Mouse (Mus musculus) forebrain, embryonic 10.5 days (tissue): ENCODE results near the gene Otop2. TPM values are rescaled to one million over a fixed set of nuclear protein-coding genes. Genes with fewer than 3 reads are reported as not detected.
A peak's percentile ranks its signal among the peaks of the same experiment; 100 is the strongest.

Experiments
- DNase-seq: peaks from one replicate; pipeline ENCODE4 v3.0.0-alpha.2; 2017; ENCODE audit warnings: low spot score; ENCODE audit errors: extremely low spot score
- H3K27ac ChIP-seq: fragments of 300-500 bp; sonication (generic); 2 replicates; pipeline ENCODE4 v1.5.1; 2016; ENCODE audit warnings: mild to moderate bottlenecking
- H3K27me3 ChIP-seq: fragments of 300-500 bp; sonication (generic); 2 replicates; pipeline ENCODE4 v1.6.1; 2016; ENCODE audit warnings: mild to moderate bottlenecking; ENCODE audit not compliant: poor library complexity, severe bottlenecking
- H3K36me3 ChIP-seq: fragments of 300-500 bp; sonication (generic); replicated peaks from 2 replicates; pipeline ENCODE4 v1.6.1; 2016; ENCODE audit warnings: mild to moderate bottlenecking, moderate library complexity
- H3K4me1 ChIP-seq: fragments of 300-500 bp; sonication (generic); 2 replicates; pipeline ENCODE4 v1.6.1; 2016
- H3K4me3 ChIP-seq: fragments of 300-500 bp; sonication (generic); 2 replicates; pipeline ENCODE4 v1.5.1; 2016; ENCODE audit warnings: mild to moderate bottlenecking, moderate library complexity
- H3K9me3 ChIP-seq: fragments of 300-500 bp; sonication (generic); 2 replicates; pipeline ENCODE4 v1.6.1; 2016; ENCODE audit warnings: mild to moderate bottlenecking, moderate library complexity
- WGBS: fragments of 180-500 bp; shearing (Covaris S2); methylation state at CpG from one replicate; pipeline ENCODE4 v1.1.7; 2016; 5-methylcytosine and 5-hydroxymethylcytosine counted together
- polyA plus RNA-seq: library from polyadenylated mRNA; unstranded; fragments of >200 nt; fragmentation: Nextera tagmentation; extraction: Ambion mirVana; gene quantifications from 2 replicates; pipeline ENCODE4 v1.2.1, GENCODE M21; 2016

Otop2 gene
- polyA plus RNA-seq, 1 experiment from 2014 or later = 0.12 TPM

DNA sequence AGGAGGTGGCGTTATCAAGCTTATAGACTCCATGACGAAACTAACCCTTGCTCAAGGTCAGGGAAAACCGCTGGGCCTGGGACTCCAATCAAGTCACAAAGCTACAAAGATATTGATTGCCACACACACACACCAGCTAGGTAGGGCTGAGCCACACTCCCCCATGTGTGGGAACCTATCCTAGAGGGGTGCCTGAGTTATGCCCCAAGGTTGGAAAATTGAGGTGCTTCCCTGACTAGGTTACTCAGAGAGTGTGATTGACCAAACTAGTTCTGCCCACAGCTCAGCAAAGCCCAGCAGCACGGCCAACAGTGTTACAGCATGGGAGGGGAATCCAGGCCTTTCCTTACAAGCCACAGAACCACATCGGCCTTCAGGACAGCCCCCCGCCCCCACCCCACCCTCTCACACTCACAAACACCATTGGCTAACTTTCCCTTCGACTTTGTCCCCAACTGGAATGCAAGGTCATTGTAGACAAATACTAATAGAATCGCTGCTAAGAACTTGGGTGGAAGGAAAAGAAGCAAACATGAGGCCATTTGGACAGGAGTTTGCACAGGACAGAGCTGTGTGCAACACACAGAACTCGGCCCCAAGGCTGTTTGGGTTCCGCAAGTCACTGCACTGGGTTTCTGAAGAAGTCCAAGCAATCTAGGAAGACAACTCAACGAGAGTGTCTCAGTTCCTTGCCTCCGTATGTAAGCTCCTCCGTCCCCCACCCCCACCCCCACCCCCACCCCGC is 14.2 kb upstream of the Otop2 start:
- Histone ChIP-seq H3K9me3 (no peaks in the 10 kb centered on the region), H3K4me1 (peaks cover 16% of the 10 kb centered on the region), H3K36me3 (no peaks in the 10 kb centered on the region), H3K27me3 (peaks cover 23% of the 10 kb centered on the region), H3K27ac (no peak overlapping the region), H3K4me3 (no peak overlapping the region)
- 71% methylated on average over 14 of the region's 14 CpGs for WGBS
- no peak for DNase-seq

DNA sequence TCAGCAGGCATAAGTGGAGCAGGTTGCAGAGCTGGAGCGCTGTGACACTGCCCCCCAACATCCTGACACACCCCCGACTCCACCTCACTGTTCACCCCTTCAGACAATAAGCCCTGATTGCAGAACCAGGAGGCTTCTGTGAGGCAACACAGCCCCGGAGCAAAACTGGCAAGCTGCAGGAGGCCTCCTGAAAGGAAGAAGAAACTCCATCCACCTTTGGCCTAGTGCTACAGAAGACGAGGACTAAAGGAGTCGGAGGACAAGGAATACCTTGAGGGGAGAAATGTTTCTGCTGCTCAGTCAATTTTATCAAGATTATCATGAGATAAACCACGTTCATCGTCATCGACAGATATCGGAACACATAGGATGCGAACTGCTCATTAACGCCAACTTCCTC is 11.0 kb upstream of the Otop2 start:
- no peaks in the 10 kb centered on the region for H3K36me3 ChIP-seq
- H3K4me1 ChIP-seq = peaks cover 19% of the 10 kb centered on the region
- no peak for DNase-seq
- no peak overlapping the region for H3K27ac ChIP-seq
- no peaks in the 10 kb centered on the region for H3K9me3 ChIP-seq
- H3K4me3 ChIP-seq = no peak overlapping the region
- peaks cover 43% of the 10 kb centered on the region for H3K27me3 ChIP-seq
- 93% methylated on average over 11 of the region's 11 CpGs for WGBS

DNA sequence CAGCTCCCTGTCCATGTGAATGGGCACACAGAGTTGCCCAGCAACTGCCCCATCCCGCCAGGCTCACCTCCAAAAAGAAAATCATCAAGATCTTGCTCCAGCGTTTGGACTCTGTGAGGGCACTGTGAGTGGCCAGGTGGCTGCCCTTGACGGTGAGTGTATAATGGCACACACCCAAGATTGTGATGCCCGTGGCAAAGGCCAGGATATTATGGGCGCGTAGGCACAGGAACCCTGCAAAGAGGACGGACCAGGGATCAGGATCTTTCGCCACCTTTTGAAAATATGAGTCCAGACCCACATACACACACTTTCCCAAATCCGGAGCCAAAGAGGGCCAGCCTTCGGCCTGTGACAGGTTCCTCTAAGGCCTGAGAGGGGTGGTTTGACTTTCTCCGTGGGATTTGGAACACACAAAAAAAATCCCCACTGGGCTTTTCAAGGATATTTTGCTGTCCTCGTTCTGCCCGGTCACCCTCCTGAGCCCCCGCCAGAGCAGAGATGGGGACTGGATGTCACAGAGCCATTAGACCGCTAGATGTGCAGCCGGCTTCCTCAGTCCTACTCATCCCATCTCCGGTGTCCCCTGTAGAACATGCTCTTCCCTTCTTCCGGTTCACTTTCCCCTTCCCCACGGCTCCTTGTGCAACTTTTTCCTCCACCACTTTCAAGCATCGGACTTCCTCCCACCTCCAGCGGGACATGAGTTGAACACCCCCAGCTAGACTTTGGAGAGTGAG is 10.3 kb upstream of the Otop2 start:
- H3K9me3 ChIP-seq = no peaks in the 10 kb centered on the region
- H3K27ac ChIP-seq = peak overlapping the region; percentile 80
- WGBS = 55% methylated on average over 21 of the region's 21 CpGs
- no peak for DNase-seq
- H3K27me3 ChIP-seq = peaks cover 43% of the 10 kb centered on the region
- peak overlapping the region; percentile 56 for H3K4me3 ChIP-seq
- H3K36me3 ChIP-seq = no peaks in the 10 kb centered on the region
- peaks cover 19% of the 10 kb centered on the region for H3K4me1 ChIP-seq

DNA sequence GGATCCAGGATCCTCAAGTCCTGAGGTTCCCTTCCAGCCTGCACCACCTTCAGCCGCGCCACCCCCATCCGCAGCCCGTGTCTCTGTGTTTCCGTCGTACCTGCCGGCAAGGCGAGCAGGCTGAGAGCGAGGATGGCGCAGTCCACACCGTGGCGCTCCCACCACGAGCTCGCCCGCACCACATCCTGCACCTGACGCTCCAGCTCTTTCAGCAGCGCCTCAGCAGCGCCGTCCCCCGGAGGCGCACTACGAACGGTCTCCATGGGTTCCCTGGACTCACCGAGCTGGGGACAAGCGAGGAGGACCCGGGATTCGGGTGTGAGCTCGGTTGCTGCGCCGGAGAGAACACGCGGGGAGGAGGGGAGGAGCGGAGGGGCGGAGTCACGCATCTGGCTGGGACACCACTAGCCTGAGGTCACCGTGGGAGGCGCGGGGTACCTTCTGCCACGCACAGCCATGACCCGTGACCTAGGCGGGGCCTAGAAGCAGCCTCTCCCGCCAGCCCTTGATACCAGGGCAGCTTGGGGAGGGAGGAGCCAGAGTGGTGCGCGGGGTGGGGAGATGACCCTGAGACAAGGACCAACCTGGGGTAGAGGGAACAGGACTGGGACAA is 9.6 kb upstream of the Otop2 start, which contains the start of gene Fads6:
TSS of gene Fads6 (minus strand) at position 450 of the 613 bp plus-strand sequence.
- under 1% methylated on average over 44 of the region's 44 CpGs for WGBS
- no peaks in the 10 kb centered on the region for H3K36me3 ChIP-seq
- H3K27ac ChIP-seq = peak within 1 kb of the TSS; percentile 80
- H3K27me3 ChIP-seq = peaks cover 43% of the 10 kb centered on the region
- H3K9me3 ChIP-seq = no peaks in the 10 kb centered on the region
- H3K4me1 ChIP-seq = peaks cover 19% of the 10 kb centered on the region
- DNase-seq = peak; percentile 61
- H3K4me3 ChIP-seq = peak within 1 kb of the TSS; percentile 56

DNA sequence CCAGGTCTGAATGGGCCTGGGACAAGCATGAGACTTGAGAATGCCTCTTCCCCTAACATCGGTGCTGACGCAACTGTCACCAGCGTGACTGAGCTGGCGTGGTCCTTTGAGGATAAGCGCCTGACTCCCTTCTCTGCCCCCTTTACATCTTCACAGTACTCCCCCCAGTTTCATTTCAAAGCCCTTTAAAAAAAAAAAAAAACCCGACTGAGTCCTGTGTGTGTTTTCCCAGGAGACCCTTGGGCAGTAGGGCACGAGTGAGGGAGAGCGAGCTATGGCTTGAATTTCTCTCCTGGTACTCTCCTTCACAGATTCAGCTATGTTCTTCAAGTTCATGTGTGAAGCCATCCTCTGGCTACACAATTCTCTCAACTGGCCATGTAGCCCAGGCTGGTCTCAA is 8.8 kb upstream of the Otop2 start:
- no peaks in the 10 kb centered on the region for H3K9me3 ChIP-seq
- H3K4me1 ChIP-seq = peaks cover 19% of the 10 kb centered on the region
- no peak for DNase-seq
- H3K4me3 ChIP-seq = peak overlapping the region; percentile 56; the same call in 1 of the 2 replicates
- no peaks in the 10 kb centered on the region for H3K36me3 ChIP-seq
- no peak overlapping the region; the same call in 1 of the 2 replicates for H3K27ac ChIP-seq
- 71% methylated on average over 8 of the region's 8 CpGs for WGBS
- peaks cover 43% of the 10 kb centered on the region for H3K27me3 ChIP-seq

DNA sequence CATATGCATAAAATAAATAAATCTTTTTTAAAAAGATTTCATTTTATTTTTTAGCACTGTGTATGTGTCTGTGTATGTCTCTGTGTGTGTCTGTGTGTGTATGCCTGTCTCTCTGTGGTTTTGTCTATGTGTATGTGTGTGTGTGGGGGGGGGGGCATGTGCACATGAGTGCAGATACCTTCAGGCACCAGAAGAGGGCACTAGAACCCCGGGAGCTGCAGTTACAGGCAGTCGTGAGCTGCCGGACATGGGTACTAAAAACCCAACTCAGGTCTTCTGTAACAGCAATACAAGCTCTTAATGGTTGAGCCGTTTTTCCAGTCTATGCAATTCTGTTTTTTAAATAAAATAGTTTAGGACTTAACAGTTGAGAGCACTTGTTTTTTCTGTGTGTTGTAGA is 6.2 kb upstream of the Otop2 start:
- DNase-seq = no peak
- 76% methylated on average over 4 of the region's 4 CpGs for WGBS
- no peak overlapping the region for H3K27ac ChIP-seq
- H3K36me3 ChIP-seq = no peaks in the 10 kb centered on the region
- H3K9me3 ChIP-seq = no peaks in the 10 kb centered on the region
- H3K4me1 ChIP-seq = peaks cover 16% of the 10 kb centered on the region
- H3K27me3 ChIP-seq = peaks cover 47% of the 10 kb centered on the region
- H3K4me3 ChIP-seq = no peak overlapping the region

DNA sequence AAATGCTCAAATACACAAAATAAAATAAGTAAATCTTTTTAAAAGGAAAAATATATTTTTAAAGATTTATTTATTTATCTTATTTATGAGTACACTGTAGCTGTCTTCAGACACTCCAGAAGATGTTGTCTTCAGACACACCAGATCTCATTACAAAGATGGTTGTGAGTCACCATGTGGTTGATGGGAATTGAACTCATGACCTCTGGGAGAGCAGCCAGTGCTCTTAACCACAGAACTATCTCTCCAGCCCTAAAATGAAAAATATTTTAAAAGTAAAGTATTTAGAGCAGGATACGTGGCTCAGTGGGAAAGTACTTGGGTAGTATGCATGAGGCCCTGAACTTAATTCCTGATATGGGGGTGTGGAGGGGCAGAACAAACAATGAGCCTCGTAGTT is 5.6 kb upstream of the Otop2 start:
- Histone ChIP-seq H3K4me1 (peaks cover 21% of the 10 kb centered on the region), H3K27ac (no peak overlapping the region), H3K9me3 (no peaks in the 10 kb centered on the region), H3K36me3 (no peaks in the 10 kb centered on the region), H3K4me3 (no peak overlapping the region), H3K27me3 (peaks cover 47% of the 10 kb centered on the region)
- DNase-seq = no peak
- 95% methylated on average over 2 of the region's 2 CpGs for WGBS

DNA sequence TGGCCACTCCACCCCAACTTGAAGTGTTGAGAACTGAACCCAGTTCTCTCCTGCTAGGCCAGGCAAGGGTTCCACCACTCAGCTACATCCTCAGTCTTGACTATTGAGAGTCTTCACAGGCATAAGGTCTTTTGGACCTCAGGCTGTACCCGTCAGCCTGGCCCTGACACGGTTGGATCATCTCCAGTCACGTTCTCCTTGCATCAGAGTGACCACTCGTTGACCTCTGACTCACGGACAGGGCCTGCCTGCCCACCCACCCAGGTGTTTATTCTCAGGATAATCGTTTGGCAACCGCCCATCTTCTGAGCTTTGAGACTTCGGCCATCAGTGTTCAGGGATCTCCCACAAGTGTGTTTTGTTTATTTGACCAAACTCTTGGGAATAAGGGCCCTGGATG is 3.8 kb upstream of the Otop2 start:
- no peaks in the 10 kb centered on the region for H3K9me3 ChIP-seq
- H3K27ac ChIP-seq = no peak overlapping the region
- 82% methylated on average over 8 of the region's 8 CpGs for WGBS
- H3K27me3 ChIP-seq = peaks cover 47% of the 10 kb centered on the region
- H3K4me1 ChIP-seq = peaks cover 17% of the 10 kb centered on the region
- no peaks in the 10 kb centered on the region for H3K36me3 ChIP-seq
- DNase-seq = no peak
- no peak overlapping the region for H3K4me3 ChIP-seq

DNA sequence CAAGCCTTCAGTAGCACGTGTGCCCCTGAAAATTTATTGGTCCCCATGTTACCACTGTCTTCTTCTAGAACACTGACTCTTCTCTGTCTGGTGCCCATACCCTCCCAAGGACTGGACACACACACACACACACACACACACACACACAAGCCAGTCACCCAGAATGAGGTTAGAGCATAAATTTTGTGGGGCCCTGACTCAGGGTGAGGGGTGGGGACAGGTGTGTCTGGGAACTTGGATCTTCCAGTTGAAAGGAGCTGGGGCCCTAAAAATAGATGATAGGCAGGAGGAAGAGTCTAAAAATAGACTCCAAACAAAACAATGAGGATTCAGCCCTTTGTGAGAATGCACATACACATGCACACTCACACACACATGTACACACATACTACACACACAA is 1.8 kb downstream of the Otop2 start:
- H3K27ac ChIP-seq = no peak overlapping the region
- H3K4me1 ChIP-seq = peaks cover 17% of the 10 kb centered on the region
- no peaks in the 10 kb centered on the region for H3K36me3 ChIP-seq
- no peak for DNase-seq
- H3K27me3 ChIP-seq = peaks cover 58% of the 10 kb centered on the region
- H3K4me3 ChIP-seq = no peak overlapping the region
- WGBS = 73% methylated on average over 1 of the region's 1 CpGs
- no peaks in the 10 kb centered on the region for H3K9me3 ChIP-seq

DNA sequence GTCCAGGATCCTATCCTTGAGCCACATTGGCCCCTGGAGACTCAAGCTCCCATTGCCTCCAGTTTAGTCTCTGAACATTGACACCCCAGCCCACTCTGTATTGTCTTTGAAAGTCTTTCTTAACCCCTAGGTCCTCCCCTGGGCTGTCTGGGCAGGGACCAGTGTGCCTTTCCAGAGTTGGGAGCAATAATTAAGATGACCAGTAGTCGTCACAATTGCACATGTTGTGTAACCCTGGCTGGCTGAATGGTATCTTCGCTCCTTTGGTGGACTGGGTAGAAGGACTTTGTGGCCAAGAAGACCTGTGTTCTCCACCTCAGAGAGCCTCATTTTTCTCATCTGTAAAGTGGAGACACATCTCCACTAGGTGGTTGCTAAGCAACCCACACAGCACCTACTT is 7.3 kb downstream of the Otop2 start:
- H3K36me3 ChIP-seq = no peaks in the 10 kb centered on the region
- peaks cover 78% of the 10 kb centered on the region for H3K27me3 ChIP-seq
- H3K9me3 ChIP-seq = no peaks in the 10 kb centered on the region
- H3K4me3 ChIP-seq = no peak overlapping the region
- 52% methylated on average over 2 of the region's 2 CpGs for WGBS
- DNase-seq = no peak
- H3K27ac ChIP-seq = no peak overlapping the region
- H3K4me1 ChIP-seq = peaks cover 13% of the 10 kb centered on the region

DNA sequence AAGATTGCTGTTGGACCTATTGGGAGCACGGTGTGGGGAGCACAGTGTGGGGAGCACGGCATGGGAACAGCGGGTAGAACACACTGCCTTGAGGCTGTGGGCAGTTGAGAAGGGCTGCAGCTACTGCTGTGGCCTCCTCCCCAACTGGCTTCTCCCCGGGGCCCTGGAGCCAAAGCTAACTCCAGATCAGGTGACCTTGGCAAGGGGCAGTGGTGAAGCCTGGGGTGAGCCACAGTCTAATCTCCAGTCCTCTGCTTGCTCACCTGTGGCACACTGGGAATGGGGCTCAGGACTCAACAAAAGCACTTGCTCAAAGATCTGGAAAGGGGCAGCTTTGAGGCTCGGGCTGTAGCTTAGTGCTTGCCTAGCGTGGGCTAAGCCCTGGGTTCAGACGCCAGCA is 10.2 kb downstream of the Otop2 start:
- 62% methylated on average over 7 of the region's 7 CpGs for WGBS
- Histone ChIP-seq H3K4me1 (peaks cover 32% of the 10 kb centered on the region), H3K27ac (no peak overlapping the region), H3K36me3 (no peaks in the 10 kb centered on the region), H3K4me3 (no peak overlapping the region), H3K9me3 (no peaks in the 10 kb centered on the region), H3K27me3 (peaks cover 100% of the 10 kb centered on the region)
- no peak for DNase-seq

DNA sequence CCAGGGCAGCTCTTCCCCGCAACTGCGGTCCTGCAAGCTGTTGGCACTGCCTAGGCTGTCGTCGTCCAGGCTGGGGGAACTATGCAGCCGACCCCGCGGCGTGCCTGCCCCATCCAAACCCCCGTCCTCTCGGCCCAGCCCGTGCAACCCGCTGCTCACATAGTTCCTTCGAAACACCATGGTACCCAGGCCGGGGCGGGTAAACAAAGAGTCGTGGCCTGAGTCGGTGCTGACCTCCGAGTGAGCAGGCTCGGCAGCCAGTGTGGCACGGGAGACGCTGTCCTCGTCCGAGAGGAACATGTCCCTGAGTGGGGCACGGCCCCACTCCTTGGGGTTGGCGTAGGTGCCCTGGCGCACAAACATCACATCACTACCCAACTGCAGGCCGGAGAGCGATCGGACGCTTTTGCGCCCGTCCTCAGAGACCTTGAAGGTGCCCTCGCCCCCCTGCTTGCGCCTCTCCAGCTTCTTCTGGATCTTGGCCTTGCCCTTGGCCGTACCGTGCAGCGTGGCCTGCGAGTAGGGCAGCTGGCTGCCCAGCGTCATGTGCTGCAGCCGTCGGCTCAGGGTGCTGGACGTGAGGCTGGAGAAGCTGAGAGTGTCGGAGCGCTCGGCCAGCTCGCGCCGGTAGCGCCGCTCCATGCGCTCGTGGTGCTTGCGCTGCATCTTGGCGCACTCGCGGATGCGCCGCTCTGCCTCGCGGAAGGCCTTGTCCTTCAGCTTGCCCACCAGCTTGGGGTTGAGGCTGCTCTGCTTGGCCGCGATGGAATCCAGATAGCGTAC is 11.5 kb downstream of the Otop2 start:
- DNase-seq = no peak
- peaks cover 100% of the 10 kb centered on the region for H3K27me3 ChIP-seq

More for the DNA sequence above, 11.5 kb downstream of the Otop2 start:
- peaks cover 44% of the 10 kb centered on the region for H3K4me1 ChIP-seq
- H3K36me3 ChIP-seq = no peaks in the 10 kb centered on the region
- WGBS = 5% methylated on average over 63 of the region's 63 CpGs
- H3K4me3 ChIP-seq = peak overlapping the region; percentile 28; the same call in 1 of the 2 replicates
- no peak overlapping the region for H3K27ac ChIP-seq
- H3K9me3 ChIP-seq = no peaks in the 10 kb centered on the region
